Mouse (Mus musculus) megakaryocyte, embryonic 14.5 days (primary cell): ENCODE data around the gene Foxf2.

Experiments
- FLI1 ChIP-seq: IDR thresholded peaks from 2 replicates; pipeline ENCODE4 v1.6.1; 2012; ENCODE audit warnings: low read length, inconsistent platforms, mixed read lengths
- GATA1 ChIP-seq: IDR thresholded peaks from 3 replicates; pipeline ENCODE4 v1.6.1; 2012; ENCODE audit warnings: mixed read lengths, low read length, inconsistent platforms, borderline replicate concordance

DNA sequence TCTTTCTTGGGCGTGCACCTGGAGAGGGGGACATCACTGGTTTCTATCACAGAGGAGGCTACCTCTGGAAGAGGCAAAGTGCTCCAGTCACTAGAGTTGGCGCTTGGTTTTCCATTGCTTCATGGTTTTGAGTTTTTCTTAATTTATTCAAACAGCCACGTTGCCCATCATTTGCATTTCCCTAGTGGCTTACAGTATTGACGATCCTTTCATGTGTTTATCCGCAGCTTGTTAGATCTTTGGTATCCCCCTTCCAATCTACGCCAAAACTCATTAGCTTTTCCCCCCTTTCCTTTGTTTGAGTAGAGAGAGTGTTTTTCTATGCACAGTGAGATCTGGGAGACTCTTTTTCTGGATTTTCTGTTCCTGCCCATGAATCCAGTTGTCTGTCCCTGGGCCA, 39.8 kb downstream of the Foxf2 start:
- TF ChIP-seq GATA1 (no peak), FLI1 (no peak)
